Mouse (Mus musculus) CD4-positive, CD25-positive, alpha-beta regulatory T cell, adult 2 months (primary cell): Measurements from ENCODE around the gene Ptar1.

Source experiments
- DNase-seq: peaks from one replicate; pipeline ENCODE4 v3.0.0-alpha.2; 2012; ENCODE audit warnings: low read depth, low spot score

Ptar1 gene

GRCm38 (mm10) chr19:23757961-23758553 is 70.8 kb downstream of the Ptar1 start:
- peak; percentile 88 for DNase-seq

- DNase-seq = peak; percentile 60
Measured at GRCm38 (mm10) chr19:23758554-23759321, 71.5 kb downstream of the Ptar1 start, which contains the start of gene Apba1. TSS of gene Apba1 (plus strand) at chr19:23758887.

DNA sequence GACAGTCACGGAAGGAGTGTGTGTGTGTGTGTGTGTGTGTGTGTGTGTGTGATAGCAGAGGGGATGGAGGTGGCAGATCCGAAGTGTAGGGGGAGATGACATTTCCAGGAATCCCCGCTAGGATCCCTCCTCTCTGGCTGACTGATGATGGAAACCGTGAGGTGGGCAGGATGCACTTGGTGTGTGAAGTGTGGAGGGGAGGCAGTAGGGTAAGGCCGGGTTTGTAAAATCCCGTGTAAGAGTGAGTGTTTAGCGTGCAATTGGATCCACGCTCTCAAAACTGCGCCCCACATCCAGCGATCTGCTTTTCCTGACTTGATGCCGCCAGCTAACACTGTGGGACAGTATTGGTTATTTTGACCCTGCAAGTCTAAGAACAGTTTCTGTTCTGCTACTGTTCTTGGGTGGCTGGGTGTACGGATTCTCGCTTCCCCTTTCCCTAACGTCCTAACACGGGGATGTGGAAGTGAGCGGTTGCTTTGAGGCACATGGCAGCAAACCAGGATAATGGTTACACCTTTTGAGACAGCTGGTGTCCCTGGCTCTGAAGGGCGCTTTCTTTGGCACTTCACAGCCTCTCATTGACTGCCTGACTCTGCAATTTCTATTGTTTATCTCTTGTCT is 72.2 kb downstream of the Ptar1 start:
- no peak for DNase-seq

GRCm38 (mm10) chr19:23763371-23763770 is 76.1 kb downstream of the Ptar1 start:
- no peak for DNase-seq

DNA sequence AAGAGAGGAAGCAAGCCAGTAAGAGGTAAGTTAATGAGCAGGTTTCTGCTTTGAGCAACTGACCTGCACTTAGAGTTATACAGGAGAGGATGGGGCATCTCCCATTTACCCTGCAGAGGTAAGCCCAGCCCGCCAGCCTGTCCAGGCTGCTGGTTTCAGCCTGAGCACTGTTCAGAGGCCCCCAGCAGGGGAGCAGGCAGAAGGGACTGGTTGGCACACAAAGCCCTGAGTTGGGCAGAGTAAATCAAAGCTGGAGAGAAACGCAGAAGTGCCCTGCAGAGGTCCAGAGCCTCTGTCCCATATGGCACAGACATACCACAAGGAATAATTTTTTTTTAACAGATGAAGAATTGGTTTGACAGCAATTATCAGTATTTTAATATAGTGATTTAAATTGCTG is 76.8 kb downstream of the Ptar1 start:
- no peak for DNase-seq

GRCm38 (mm10) chr19:23768864-23769263 is 81.6 kb downstream of the Ptar1 start:
- DNase-seq = no peak

GRCm38 (mm10) chr19:23770494-23771423 is 83.5 kb downstream of the Ptar1 start:
- no peak for DNase-seq

DNA sequence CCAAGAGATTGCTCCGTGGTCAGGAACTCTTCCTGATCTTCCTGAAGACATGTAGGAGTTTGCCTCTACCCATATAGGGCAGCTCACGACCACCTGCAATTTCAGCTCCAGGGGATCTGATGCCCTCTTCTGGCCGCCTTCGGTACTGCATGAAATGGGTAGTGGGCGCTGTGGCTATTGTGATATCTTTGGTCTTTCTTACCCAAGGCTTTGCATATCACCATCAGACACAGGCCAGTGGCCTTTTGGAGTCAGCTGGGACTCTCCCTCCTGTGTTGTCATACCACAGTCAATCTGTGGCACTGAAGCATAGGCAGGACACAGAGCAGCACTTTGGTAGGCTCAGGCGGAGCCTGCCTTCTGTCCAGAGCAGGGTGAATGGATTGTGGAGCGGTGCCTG is 84.7 kb downstream of the Ptar1 start:
- peak; percentile 24 for DNase-seq

GRCm38 (mm10) chr19:23775356-23775755 is 88.1 kb downstream of the Ptar1 start:
- no peak for DNase-seq

DNA sequence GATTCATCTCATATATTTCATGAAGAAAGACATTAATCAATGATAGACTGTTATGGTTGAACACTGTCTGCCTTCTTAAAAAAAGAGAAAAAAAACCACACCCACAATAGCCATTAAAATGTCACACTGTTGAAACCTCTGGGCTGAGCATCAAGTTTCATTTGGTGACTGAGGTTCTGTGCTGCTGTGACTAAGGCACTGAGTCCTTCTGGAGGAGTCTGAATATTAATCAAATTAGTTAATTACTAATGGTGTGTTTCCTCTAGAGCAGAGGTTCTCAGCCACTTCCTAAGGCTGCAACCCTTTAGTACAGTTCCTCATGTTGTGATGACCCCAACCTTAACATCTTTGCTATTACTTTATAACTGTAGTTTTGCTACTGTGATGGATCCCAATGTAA is 91.9 kb downstream of the Ptar1 start:
- no peak for DNase-seq

DNA sequence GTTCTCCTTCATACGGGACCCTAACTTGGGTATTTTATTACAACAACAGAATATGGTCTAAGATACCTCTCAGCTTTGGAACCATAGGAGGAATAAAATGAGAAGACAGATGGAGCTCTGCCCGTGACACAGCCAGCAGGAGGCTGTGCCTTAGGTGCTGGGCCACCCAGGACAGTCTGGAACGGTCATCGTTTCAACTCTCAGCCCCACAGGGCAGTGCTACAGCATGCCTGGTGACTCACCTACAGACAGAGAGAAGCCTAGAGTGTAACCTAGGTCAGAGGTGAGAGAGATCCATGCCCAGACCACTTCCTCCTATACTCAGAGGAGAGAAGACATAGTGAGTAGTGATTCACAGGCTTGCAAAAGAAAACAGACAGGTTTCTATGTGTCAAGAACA is 92.9 kb downstream of the Ptar1 start:
- DNase-seq = no peak
